Mouse (Mus musculus) kidney, adult 2 months (tissue): ENCODE measurements around the gene Hist1h4b.

Experiments used
- CTCF ChIP-seq: fragments of 200-500 bp; conservative IDR thresholded peaks from 2 replicates; pipeline ENCODE4 v1.5.1; 2011; ENCODE audit warnings: low read depth, mild to moderate bottlenecking, control low read depth, low read length, moderate library complexity, mixed read lengths; ENCODE audit not compliant: insufficient read depth, insufficient read length
- POLR2A ChIP-seq: fragments of 200-500 bp; IDR thresholded peaks from one replicate; pipeline ENCODE4 v1.6.1; 2011; ENCODE audit warnings: low read depth, low read length, control low read depth

GRCm38 (mm10) chr13:23739069-23739921, 17.5 kb upstream of the Hist1h4b start:
- TF ChIP-seq CTCF (no peak), POLR2A (peak; percentile 70)
